Mouse (Mus musculus) cerebellum, adult 2 months (tissue): ENCODE results near the gene Psap.

ENCODE experiments used
- CTCF ChIP-seq: fragments of 200-500 bp; IDR thresholded peaks from 2 replicates; pipeline ENCODE4 v1.5.1; 2011; ENCODE audit warnings: low read depth, mild to moderate bottlenecking, control low read depth, low read length, moderate library complexity, borderline replicate concordance; ENCODE audit not compliant: insufficient read depth
- POLR2A ChIP-seq: fragments of 200-500 bp; IDR thresholded peaks from 2 replicates; pipeline ENCODE4 v1.6.1; 2011; ENCODE audit warnings: low read length, control low read depth, borderline replicate concordance; ENCODE audit not compliant: insufficient read depth

DNA sequence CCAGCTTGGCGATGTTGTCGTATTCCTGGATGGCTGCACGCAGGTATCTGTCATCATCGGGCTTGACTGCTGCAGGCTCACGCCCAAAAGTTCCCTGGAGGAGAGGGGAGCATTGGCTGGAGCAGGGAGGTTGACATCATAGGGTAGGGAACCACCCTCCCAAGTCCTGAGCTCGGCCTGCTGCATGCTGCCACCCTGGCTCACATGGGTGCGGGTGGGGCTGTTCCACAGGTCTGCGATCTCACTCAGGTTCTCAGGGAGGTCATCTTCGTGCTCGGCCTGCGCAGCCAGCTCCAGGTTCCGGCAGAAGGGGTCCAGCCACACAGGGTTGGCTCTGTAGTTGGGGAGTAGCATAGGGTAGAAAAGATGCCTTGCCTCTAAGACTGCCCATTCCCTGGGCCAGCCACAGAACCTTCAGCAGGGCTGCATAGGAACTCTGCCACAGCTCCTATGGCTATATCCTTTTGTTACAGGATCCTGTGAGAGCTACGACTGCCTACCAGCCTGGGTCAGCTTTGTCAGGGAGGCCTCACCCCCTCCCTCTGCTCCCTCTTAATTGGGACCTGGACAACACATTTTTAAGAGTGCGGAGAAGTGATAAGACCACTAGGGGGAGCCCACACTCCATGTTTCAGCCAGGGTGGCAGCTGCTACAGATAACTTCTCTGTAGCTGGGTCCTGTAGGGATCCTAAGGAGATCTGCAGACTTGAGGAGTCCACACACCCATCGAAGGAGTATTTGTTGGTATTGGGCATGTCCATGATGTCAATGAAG, 27.6 kb downstream of the Psap start:
- peak; percentile 93 for TF ChIP-seq CTCF
- TF ChIP-seq POLR2A: no peak
